Mouse (Mus musculus) frontal cortex, adult (tissue): ENCODE data around the gene Syne2.

ENCODE experiments used
- ATAC-seq: cut with Nextera tagmentation; 2 replicates; pipeline ENCODE4 v1.9.2; 2017; ENCODE audit warnings: mild to moderate bottlenecking, moderate library complexity, mixed read lengths; ENCODE audit not compliant: low TSS enrichment

Syne2 gene

GRCm38 (mm10) chr12:75924852-75925251 is 106.9 kb downstream of the Syne2 start:
- ATAC-seq: no peak

- ATAC-seq: no peak
These were observed 109.7 kb downstream of the Syne2 start for GRCm38 (mm10) chr12:75927596-75927995.

GRCm38 (mm10) chr12:75933561-75933960 is 115.6 kb downstream of the Syne2 start:
- ATAC-seq: no peak

- ATAC-seq: no peak
These were observed 133.4 kb downstream of the Syne2 start for GRCm38 (mm10) chr12:75951328-75951727.

- no peak for ATAC-seq
These were observed 134.1 kb downstream of the Syne2 start for GRCm38 (mm10) chr12:75952011-75952410.

- ATAC-seq: no peak
These were observed 148.7 kb downstream of the Syne2 start for GRCm38 (mm10) chr12:75966441-75967195.

- no peak for ATAC-seq
These were observed 161.1 kb downstream of the Syne2 start for GRCm38 (mm10) chr12:75979079-75979478.

GRCm38 (mm10) chr12:75983336-75983735 is 165.4 kb downstream of the Syne2 start:
- ATAC-seq: no peak

GRCm38 (mm10) chr12:75992226-75992858 is 174.4 kb downstream of the Syne2 start:
- ATAC-seq: peak; percentile 62; the same call in 1 of the 2 replicates

GRCm38 (mm10) chr12:75992946-75993345 is 175.0 kb downstream of the Syne2 start:
- no peak for ATAC-seq

- ATAC-seq: no peak
These were observed 177.2 kb downstream of the Syne2 start for GRCm38 (mm10) chr12:75995086-75995485.

GRCm38 (mm10) chr12:75997547-75997946 is 179.6 kb downstream of the Syne2 start:
- no peak for ATAC-seq

GRCm38 (mm10) chr12:75998416-75998815 is 180.5 kb downstream of the Syne2 start:
- ATAC-seq: no peak

- ATAC-seq: no peak
These were observed 186.8 kb downstream of the Syne2 start for GRCm38 (mm10) chr12:76004697-76005249.

- ATAC-seq: no peak
These were observed 191.1 kb downstream of the Syne2 start for GRCm38 (mm10) chr12:76008991-76009390.

- ATAC-seq: no peak
These were observed 194.9 kb downstream of the Syne2 start for GRCm38 (mm10) chr12:76012789-76013188.

- ATAC-seq: no peak
These were observed 195.5 kb downstream of the Syne2 start for GRCm38 (mm10) chr12:76013480-76013879.

GRCm38 (mm10) chr12:76015026-76015425 is 197.1 kb downstream of the Syne2 start:
- ATAC-seq: no peak

- no peak for ATAC-seq
These were observed 197.6 kb downstream of the Syne2 start for GRCm38 (mm10) chr12:76015489-76015888.

- peak; percentile 80 for ATAC-seq
These were observed 198.5 kb downstream of the Syne2 start for GRCm38 (mm10) chr12:76016123-76017101.

GRCm38 (mm10) chr12:76018640-76019039 is 200.7 kb downstream of the Syne2 start:
- ATAC-seq: no peak

GRCm38 (mm10) chr12:76042301-76042700 is 224.4 kb downstream of the Syne2 start:
- no peak for ATAC-seq
